Mouse (Mus musculus) forebrain, embryonic 16.5 days (tissue): Measurements from ENCODE around the gene Pcgf2. TPM values are rescaled to one million over a fixed set of nuclear protein-coding genes. Genes with fewer than 3 reads are reported as not detected.
"Not testable (repeated sequence)": the region's sequence is repeated elsewhere in the genome, so short reads cannot be mapped to it uniquely, and the experiment has no call there.

ENCODE experiments used
- ATAC-seq: fragments of 200-750 bp; cut with Nextera tagmentation; 2 replicates; pipeline ENCODE4 v1.8.0; 2017; ENCODE audit warnings: mild to moderate bottlenecking, moderate library complexity
- H3K27ac ChIP-seq: fragments of 300-500 bp; sonication (generic); 2 replicates; pipeline ENCODE4 v1.5.1; 2014; ENCODE audit warnings: low read length, control low read depth
- H3K27me3 ChIP-seq: fragments of 300-500 bp; sonication (generic); replicated peaks from 2 replicates; pipeline ENCODE4 v1.6.1; 2014; ENCODE audit warnings: low read length; ENCODE audit not compliant: control insufficient read depth, insufficient read depth
- H3K36me3 ChIP-seq: fragments of 300-500 bp; sonication (generic); 2 replicates; pipeline ENCODE4 v1.6.1; 2014; ENCODE audit not compliant: control insufficient read depth, insufficient read depth
- H3K4me1 ChIP-seq: fragments of 300-500 bp; sonication (generic); replicated peaks from 2 replicates; pipeline ENCODE4 v1.6.1; 2014; ENCODE audit warnings: low read length; ENCODE audit not compliant: control insufficient read depth, insufficient read depth
- H3K4me2 ChIP-seq: fragments of 300-500 bp; sonication (generic); 2 replicates; pipeline ENCODE4 v1.6.1; 2014; ENCODE audit warnings: mild to moderate bottlenecking, low read length, control low read depth
- H3K4me3 ChIP-seq: fragments of 300-500 bp; sonication (generic); replicated peaks from 2 replicates; pipeline ENCODE4 v1.5.1; 2014; ENCODE audit warnings: mild to moderate bottlenecking, low read length, control low read depth
- H3K9ac ChIP-seq: fragments of 300-500 bp; sonication (generic); replicated peaks from 2 replicates; pipeline ENCODE4 v1.6.1; 2014; ENCODE audit warnings: low read depth, low read length, control low read depth
- H3K9me3 ChIP-seq: fragments of 300-500 bp; sonication (generic); 2 replicates; pipeline ENCODE4 v1.6.1; 2016; ENCODE audit warnings: low read length; ENCODE audit not compliant: control insufficient read depth
- WGBS: fragments of 180-500 bp; shearing (Covaris S2); extraction: QIAGEN DNeasy Blood & Tissue Kit; methylation state at CpG from one replicate; pipeline ENCODE4 v1.1.7; 2014; 5-methylcytosine and 5-hydroxymethylcytosine counted together
- polyA plus RNA-seq: library from polyadenylated mRNA; unstranded; fragments of >200 nt; fragmentation: Nextera tagmentation; extraction: Ambion mirVana; gene quantifications from 2 replicates; pipeline ENCODE4 v1.2.1, GENCODE M21; 2015

Pcgf2 gene
- polyA plus RNA-seq, 1 experiment from 2014 or later, result 19.8 TPM

DNA sequence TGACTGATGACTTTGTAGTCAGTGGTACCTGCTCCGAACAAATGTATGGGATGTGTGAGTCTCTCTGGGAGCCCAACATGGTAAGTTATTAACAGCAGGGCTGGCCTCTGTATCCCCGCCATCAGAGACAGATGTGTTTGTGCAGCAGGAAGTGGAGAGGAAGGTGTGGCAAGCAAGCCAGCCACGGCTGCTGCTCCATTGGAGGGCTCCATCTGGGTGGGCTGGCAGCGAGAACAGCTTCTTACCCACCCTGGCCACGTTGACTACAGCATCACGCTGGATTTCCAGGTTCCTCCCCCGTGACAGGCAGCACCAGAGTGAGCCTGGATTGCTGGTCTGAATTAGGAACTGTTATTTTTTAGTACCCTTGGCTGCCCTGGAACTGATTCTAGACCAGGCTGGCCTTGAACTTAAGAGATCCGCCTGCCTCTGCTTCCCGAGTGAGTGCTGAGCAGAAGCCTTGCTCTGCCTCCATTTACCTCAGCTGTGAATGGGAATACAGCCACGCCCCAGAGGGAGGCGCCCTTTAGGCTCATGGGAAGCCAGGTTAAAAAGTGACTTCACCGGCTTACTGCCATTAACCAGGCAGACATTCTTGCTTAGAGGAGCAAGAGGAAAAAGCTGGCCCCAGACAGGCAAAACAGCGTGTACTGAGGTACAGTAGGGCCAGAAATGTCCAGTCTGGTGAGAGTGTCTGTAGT lies 11.1 kb upstream of the Pcgf2 start:
- Histone ChIP-seq H3K27ac (no peak overlapping the region), H3K9me3 (no peaks in the 10 kb centered on the region), H3K36me3 (peaks cover 28% of the 10 kb centered on the region), H3K27me3 (no peaks in the 10 kb centered on the region), H3K4me2 (no peak overlapping the region), H3K4me3 (no peak overlapping the region), H3K9ac (no peak overlapping the region), H3K4me1 (no peaks in the 10 kb centered on the region)
- no peak for ATAC-seq
- 86% methylated on average over 13 of the region's 13 CpGs for WGBS

DNA sequence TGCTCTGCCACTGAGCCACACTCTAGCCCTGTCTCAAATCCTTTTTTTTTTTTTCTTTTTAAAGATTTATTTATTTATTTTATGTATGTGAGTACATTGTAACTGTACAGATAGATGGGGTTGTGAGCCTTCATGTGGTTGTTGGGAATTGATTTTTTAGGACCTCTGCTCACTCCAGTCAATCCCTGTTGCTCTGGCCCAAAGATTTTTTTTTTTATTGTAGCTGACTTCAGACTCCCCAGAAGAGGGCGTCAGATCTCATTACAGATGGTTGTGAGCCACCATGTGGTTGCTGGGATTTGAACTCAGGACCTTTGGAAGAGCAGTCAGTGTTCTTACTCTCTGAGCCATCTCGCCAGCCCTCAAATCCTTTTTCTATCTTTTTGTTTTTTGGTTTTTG lies 9.8 kb upstream of the Pcgf2 start:
- H3K4me1 ChIP-seq, H3K4me3 ChIP-seq, H3K27ac ChIP-seq, H3K9ac ChIP-seq, H3K4me2 ChIP-seq, H3K27me3 ChIP-seq, H3K9me3 ChIP-seq, ATAC-seq: not testable (repeated sequence)
- WGBS, result 75% methylated on average over 2 of the region's 2 CpGs
- H3K36me3 ChIP-seq, result peaks cover 28% of the 10 kb centered on the region

DNA sequence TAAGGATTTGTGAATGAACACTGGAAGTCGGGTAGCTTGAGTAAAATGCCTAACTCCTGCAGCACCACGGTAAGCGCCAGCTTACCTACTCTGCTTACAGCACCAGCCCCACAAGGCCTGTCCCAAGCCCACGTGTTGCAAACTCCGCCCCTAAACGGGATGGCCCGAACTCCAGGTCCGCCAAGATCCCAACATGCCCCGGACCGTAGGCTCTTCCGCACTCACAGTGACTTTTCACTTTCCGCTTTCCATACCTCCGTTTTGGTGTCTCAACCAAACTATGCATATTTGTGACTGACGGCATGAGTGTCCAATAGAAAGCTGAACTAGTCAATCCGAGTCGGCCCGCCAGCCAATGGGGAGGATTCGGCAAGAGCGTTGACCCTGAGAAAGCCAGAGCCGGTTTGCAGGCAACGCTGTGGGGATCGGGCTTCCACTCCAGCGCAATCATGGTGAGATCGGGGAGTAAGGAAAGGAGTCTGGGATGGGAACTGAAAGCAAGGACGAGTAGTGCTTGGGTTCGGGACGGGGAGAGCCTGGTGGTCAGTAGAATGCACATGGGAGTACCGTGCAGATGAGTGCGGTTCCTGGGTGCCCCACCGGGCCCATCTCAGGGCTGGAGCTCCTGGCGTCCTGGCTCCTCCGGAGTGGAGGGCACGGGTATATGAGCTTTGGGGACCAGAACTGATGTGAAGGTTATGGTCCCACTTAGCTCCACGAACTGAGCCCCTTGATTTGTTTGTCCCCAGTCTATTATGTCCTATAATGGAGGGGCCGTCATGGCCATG lies 2.9 kb upstream of the Pcgf2 start, which contains the start of gene Psmb3:
TSS of gene Psmb3 (plus strand) at position 361 of the 788 bp plus-strand sequence.
- Histone ChIP-seq H3K27ac (peak within 1 kb of the TSS; percentile 93), H3K4me2 (peak within 1 kb of the TSS; percentile 80), H3K36me3 (peaks cover 18% of the 10 kb centered on the region), H3K9me3 (no peaks in the 10 kb centered on the region), H3K27me3 (no peaks in the 10 kb centered on the region), H3K9ac (peak within 1 kb of the TSS; percentile 81), H3K4me1 (peaks cover 26% of the 10 kb centered on the region), H3K4me3 (peak within 1 kb of the TSS; percentile 93)
- under 1% methylated on average over 35 of the region's 35 CpGs for WGBS
- ATAC-seq, result peak; percentile 87

DNA sequence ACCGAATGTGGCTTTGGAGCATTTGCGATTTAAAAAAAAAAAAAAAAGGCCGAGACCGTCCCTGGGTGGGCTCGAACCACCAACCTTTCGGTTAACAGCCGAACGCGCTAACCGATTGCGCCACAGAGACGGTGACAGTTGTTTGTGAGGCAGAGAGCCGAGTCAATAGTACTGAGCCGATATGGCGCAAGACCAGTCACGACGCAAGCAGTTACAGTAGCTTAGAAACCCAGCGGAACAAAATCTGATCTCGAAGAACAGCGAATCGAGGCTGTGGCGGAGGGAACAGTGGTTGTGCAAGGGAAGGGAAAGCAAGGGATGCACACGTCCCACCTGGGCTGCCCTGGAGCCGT lies 2.1 kb upstream of the Pcgf2 start:
- peak overlapping the region; percentile 80 for H3K4me2 ChIP-seq
- 0% methylated on average over 24 of the region's 24 CpGs for WGBS
- peak; percentile 13 for ATAC-seq

DNA sequence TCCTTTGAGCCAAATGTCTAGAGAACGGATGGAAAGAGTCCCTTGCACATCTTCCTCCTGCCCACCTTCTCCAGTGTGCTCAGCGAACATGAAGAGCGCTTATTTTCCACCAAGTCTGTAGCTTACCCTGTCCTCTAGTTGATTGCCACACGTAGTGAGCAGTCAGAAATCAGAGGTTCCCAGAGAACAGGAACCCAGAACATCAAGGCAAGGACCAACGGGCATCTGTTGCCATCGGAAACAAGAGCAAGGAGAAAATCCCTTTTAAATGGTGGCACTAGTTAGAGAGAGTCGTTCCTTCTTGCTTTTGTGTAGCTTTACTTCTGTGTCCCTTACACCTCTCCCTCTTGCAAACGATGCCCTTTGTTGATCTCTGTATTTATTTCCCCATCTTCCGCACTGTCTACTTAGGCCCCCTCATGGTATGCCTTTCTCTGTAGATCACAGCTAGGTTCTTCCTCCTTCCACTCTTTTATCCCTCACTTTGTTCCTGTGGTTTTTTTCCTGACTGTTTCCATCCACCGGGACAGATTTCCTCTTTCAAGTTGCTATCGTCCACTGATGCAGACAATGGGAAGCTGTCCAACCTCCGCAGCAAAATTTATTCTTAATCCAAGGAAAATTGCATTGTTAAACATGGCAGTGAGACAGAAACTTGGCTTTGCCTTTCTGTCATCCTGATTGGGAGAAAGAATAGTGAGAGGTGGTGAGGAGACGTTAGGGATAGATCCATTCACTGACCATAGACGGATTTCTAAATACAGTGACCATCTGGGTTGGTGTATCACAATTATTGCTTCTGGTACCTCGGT lies 1.5 kb upstream of the Pcgf2 start:
- Histone ChIP-seq H3K27ac (peak overlapping the region; percentile 93), H3K9ac (no peak overlapping the region), H3K4me1 (peaks cover 39% of the 10 kb centered on the region), H3K27me3 (no peaks in the 10 kb centered on the region), H3K9me3 (no peaks in the 10 kb centered on the region), H3K4me2 (peak overlapping the region; percentile 80), H3K36me3 (peaks cover 8% of the 10 kb centered on the region), H3K4me3 (peak overlapping the region; percentile 93)
- 40% methylated on average over 15 of the region's 15 CpGs for WGBS
- no peak for ATAC-seq

More for the DNA sequence above, 2.1 kb upstream of the Pcgf2 start:
- peak overlapping the region; percentile 93 for H3K4me3 ChIP-seq
- no peaks in the 10 kb centered on the region for H3K27me3 ChIP-seq
- H3K9me3 ChIP-seq, result no peaks in the 10 kb centered on the region
- peaks cover 33% of the 10 kb centered on the region for H3K4me1 ChIP-seq
- peaks cover 13% of the 10 kb centered on the region for H3K36me3 ChIP-seq
- H3K27ac ChIP-seq, result peak overlapping the region; percentile 93
- peak overlapping the region; percentile 70 for H3K9ac ChIP-seq

DNA sequence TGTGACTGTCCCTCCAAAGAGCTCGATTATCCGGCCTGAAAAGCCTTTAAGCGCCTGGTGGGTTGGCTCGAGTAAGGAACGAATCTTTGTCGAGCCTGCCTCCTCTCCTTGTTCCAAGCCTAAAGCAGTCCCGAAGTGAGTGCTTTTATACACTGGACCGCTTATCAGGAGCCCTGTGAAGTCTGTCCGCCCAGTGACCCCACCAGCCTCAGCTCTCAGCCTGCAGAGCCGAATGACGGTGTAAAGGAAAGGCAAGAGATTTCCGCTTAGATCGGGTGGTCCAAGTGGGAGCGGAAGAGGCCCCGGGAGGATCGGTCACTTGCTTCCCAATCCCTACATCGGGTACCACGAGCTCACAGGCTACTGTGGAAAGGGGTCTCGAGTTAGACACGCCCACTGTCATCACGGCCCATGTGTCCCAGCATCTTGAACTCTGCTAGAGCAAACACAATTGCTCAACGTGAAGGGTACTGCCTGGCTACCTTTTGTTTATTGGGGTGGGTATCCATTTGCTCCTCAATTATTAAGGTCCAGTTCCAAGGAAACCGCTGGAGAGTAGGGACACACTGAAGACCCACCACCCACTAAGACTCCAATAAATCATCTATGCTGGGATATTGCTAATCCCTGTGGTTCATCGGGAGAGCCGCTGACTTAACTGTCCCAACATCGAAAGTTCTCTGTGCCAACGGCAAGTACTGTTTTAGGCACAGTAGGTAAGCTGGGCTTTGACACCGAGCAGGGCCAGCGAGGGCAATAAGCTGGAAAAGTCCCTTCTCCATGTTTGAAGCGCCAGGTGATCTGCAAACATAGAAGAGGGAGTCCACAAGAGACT lies 666 bp upstream of the Pcgf2 start:
- Histone ChIP-seq H3K4me2 (peak overlapping the region; percentile 67), H3K4me3 (peak overlapping the region; percentile 76), H3K9me3 (no peaks in the 10 kb centered on the region), H3K4me1 (peaks cover 47% of the 10 kb centered on the region), H3K27ac (peak overlapping the region; percentile 94), H3K9ac (peak overlapping the region; percentile 83), H3K36me3 (0 out of 2 replicates have a peak, but pooled peaks cover 2% of the 10 kb centered on the region), H3K27me3 (no peaks in the 10 kb centered on the region)
- ATAC-seq, result no peak
- WGBS, result 17% methylated on average over 30 of the region's 30 CpGs

DNA sequence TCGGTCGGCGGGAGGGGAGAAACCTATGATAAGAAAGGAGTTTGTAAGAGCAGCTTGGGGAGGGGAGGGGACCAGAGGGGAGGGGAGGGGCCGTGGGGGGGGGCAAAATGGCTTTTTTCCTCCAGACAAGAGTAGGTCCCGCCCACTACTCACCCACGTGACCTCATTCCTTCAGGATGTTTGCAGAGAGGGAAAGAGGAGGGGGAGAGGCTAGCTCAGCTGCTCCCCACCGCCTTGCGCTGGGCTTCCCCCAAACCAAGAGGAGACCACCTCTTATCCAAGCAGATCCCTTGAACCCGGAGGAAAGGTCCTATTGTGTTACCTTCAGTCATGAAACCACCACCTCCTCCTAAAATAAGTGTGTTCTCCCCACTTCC lies 683 bp downstream of the Pcgf2 start:
- H3K9me3 ChIP-seq, result no peaks in the 10 kb centered on the region
- 2% methylated on average over 6 of the region's 9 CpGs for WGBS
- H3K4me1 ChIP-seq, result peaks cover 58% of the 10 kb centered on the region

DNA sequence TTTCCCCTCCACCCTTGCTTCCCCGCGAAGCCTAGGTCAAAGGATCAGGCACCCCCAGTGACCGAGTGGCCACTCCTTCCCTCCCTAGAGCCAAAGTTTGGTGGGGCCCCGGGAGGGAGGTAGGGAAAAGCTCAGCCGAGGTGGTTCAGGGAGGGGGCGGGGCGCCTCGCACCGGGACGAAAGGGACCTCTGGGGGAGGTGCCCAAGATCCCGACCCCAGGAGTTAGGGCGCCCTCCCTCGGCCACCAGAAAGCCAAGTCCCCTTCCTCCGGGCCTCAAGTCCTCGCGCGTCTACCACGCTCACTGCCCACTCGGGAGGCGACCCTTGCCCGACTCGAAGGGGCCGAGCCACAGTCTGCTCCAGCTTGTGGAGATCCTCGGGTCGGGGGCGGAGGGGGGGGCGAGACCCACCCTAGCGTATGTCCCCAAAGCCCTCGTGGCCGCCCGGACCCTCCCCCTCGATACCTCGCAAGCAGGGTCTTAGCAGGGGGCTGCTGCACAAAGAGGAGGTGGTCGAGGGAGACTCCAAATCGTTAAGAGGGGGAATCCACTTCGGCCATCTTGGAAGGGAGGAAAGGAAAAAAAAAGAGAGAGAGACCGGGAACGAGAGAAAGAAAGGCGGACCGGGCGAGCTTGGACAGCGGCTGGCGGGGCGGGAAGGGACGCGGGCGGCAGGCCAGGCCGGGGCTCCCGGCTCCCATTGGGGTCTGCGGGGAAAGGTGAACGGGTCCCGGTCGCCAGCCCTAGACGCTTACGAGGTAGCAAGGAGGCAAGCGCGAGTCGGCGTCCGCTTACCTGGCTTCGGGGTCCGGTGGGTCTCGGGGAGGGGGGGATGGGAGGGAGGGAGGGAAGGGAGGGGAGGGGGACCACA lies 1.3 kb downstream of the Pcgf2 start:
- no peaks in the 10 kb centered on the region for H3K27me3 ChIP-seq
- under 1% methylated on average over 60 of the region's 63 CpGs for WGBS
- ATAC-seq, result no peak

More for the DNA sequence above, 683 bp downstream of the Pcgf2 start:
- H3K4me2 ChIP-seq, result peak overlapping the region; percentile 67
- H3K36me3 ChIP-seq, result no peaks in the 10 kb centered on the region
- peak overlapping the region; percentile 94 for H3K27ac ChIP-seq
- H3K9ac ChIP-seq, result peak overlapping the region; percentile 91
- ATAC-seq, result peak; percentile 27
- no peaks in the 10 kb centered on the region for H3K27me3 ChIP-seq
- peak overlapping the region; percentile 76 for H3K4me3 ChIP-seq

More for the DNA sequence above, 1.3 kb downstream of the Pcgf2 start:
- H3K4me2 ChIP-seq, result peak overlapping the region; percentile 88
- no peaks in the 10 kb centered on the region for H3K36me3 ChIP-seq
- H3K4me1 ChIP-seq, result peaks cover 58% of the 10 kb centered on the region
- peak overlapping the region; percentile 91 for H3K9ac ChIP-seq
- peak overlapping the region; percentile 93 for H3K27ac ChIP-seq
- H3K9me3 ChIP-seq, result no peaks in the 10 kb centered on the region
- peak overlapping the region; percentile 76 for H3K4me3 ChIP-seq
